Mouse (Mus musculus): ENCODE results near the gene Best2.

Best2 gene

GRCm38 (mm10) chr8:85021514-85022055, 7.3 kb upstream of the Best2 start:
- no peak for DNase-seq

- DNase-seq: no peak
These were observed 2.9 kb upstream of the Best2 start for GRCm38 (mm10) chr8:85017209-85017608.

GRCm38 (mm10) chr8:85016724-85017123, 2.4 kb upstream of the Best2 start:
- DNase-seq: peak; percentile 10

GRCm38 (mm10) chr8:85013230-85013840, 996 bp downstream of the Best2 start:
- peak; percentile 78 for DNase-seq

- no peak for DNase-seq
These were observed 3.1 kb downstream of the Best2 start for GRCm38 (mm10) chr8:85011242-85011641.

GRCm38 (mm10) chr8:85007686-85008085, 6.6 kb downstream of the Best2 start:
- peak; percentile 8 for DNase-seq

- peak; percentile 95 for DNase-seq
These were observed 16.6 kb downstream of the Best2 start for GRCm38 (mm10) chr8:84997649-84998295.

- DNase-seq: peak; percentile 28
These were observed 17.4 kb downstream of the Best2 start for GRCm38 (mm10) chr8:84996978-84997377.

GRCm38 (mm10) chr8:84995680-84996079, 18.7 kb downstream of the Best2 start:
- peak; percentile 33 for DNase-seq

- DNase-seq: peak; percentile 32
These were observed 20.0 kb downstream of the Best2 start for GRCm38 (mm10) chr8:84994375-84994774.

GRCm38 (mm10) chr8:84990836-84991235, 23.5 kb downstream of the Best2 start:
- DNase-seq: peak; percentile 88

GRCm38 (mm10) chr8:84990349-84990748, 24.0 kb downstream of the Best2 start, which contains the start of gene Hook2:
Hook2 (plus strand) TSS chr8:84990603.
- DNase-seq: peak; percentile 97

GRCm38 (mm10) chr8:84989810-84990209, 24.5 kb downstream of the Best2 start:
- peak; percentile 90 for DNase-seq

- DNase-seq: peak; percentile 79
These were observed 25.0 kb downstream of the Best2 start for GRCm38 (mm10) chr8:84989311-84989731.

- DNase-seq: peak; percentile 68
These were observed 26.4 kb downstream of the Best2 start for GRCm38 (mm10) chr8:84987903-84988302.

GRCm38 (mm10) chr8:84987388-84987787, 26.9 kb downstream of the Best2 start:
- DNase-seq: no peak

GRCm38 (mm10) chr8:84986379-84986945, 27.9 kb downstream of the Best2 start:
- DNase-seq: no peak

- peak; percentile 95 for DNase-seq
These were observed 28.5 kb downstream of the Best2 start for GRCm38 (mm10) chr8:84985684-84986378.

- no peak for DNase-seq
These were observed 29.2 kb downstream of the Best2 start for GRCm38 (mm10) chr8:84985049-84985683.

GRCm38 (mm10) chr8:84984294-84985048, 29.9 kb downstream of the Best2 start:
- DNase-seq: peak; percentile 66

GRCm38 (mm10) chr8:84982499-84983011, 31.8 kb downstream of the Best2 start:
- DNase-seq: peak; percentile 31

Data from cerebellum, adult 9-11 months (tissue).